9 mouse cellular contexts compared by ENCODE assay signal in the genomic region with DNA sequence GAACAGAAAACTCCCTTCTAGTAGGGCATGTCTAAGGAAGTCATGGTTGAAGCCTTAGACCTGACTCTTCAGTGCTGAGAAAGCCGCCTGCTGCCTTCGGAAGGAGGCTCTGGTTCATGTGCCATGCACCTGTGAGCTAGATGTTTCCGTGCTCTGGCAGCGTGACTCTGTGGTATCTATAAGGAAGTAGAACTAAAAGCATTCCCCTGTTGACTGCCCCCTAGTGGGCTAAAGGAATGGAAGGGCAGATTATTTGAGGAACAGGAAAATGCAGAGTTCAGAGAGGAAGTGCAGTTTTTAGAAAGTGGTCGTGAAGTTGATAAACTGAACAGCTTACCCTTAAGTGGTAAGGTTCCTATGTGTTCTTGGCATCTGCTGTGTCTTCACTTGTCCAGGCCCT. TPM values are rescaled to one million over a fixed set of nuclear protein-coding genes. Genes with fewer than 3 reads are reported as not detected.
DNase-seq lines count a peak whose midpoint lies in the region; ATAC-seq and TF ChIP-seq lines count a peak whose summit lies in the region.
"Had no signal": no experiment of that assay in that cellular context is flagged by ENCODE, and none has a peak within 500 bp of the region (broad histone marks: within the 10 kb centered on the region; RNA-seq: fewer than 3 reads in every experiment).

No protein-coding gene starts in this region.

- H3K9ac ChIP-seq in kidney, postnatal 0 days (ENCODE audit: low read depth, low read length), result no peak overlapping the region
- H3K9ac ChIP-seq: neural tube, embryonic 13.5 days had no signal

- peaks cover 13% of the 10 kb centered on the region; the same call in 1 of the 2 replicates for H3K36me3 ChIP-seq in kidney, postnatal 0 days (ENCODE audit: insufficient read depth, low read length)

- H3K4me1 ChIP-seq in kidney, postnatal 0 days (replicated peaks; ENCODE audit: insufficient read depth, low read length), result no peaks in the 10 kb centered on the region
- H3K4me1 ChIP-seq: neural tube, embryonic 13.5 days had no signal

- no peaks in the 10 kb centered on the region for H3K9me3 ChIP-seq in kidney, postnatal 0 days (replicated peaks; ENCODE audit: low read length)
- H3K9me3 ChIP-seq: neural tube, embryonic 13.5 days had no signal

- H3K4me3 ChIP-seq in kidney, postnatal 0 days (replicated peaks; ENCODE audit: low read depth, low read length), result no peak overlapping the region
- H3K4me3 ChIP-seq: neural tube, embryonic 13.5 days had no signal

- peak; percentile 75 for DNase-seq in layer of hippocampus, adult 11-12 months (ENCODE audit: low spot score)
- no peak for DNase-seq in layer of hippocampus, postnatal 36 days
- DNase-seq in MEL-GATA-1-ER (ENCODE audit: extremely low read depth, low read depth), result peak; percentile 75
- DNase-seq in cerebellum, postnatal 10 days, result peak; percentile 54 to 66
- DNase-seq in kidney, postnatal 0 days (ENCODE audit: low spot score), result peak; percentile 54
- DNase-seq in thymus, postnatal 10 days (ENCODE audit: low spot score in 2 of 2), result peak; percentile 78 to 86

- TF ChIP-seq CTCF in kidney, postnatal 0 days (IDR thresholded peaks at IDR 0.05; ENCODE audit: low read depth), result peak; percentile 72

- H3K27me3 ChIP-seq in kidney, postnatal 0 days (ENCODE audit: insufficient read depth, low read length), result no peaks in the 10 kb centered on the region
- H3K27me3 ChIP-seq: neural tube, embryonic 13.5 days had no signal

- no peak overlapping the region for H3K27ac ChIP-seq in kidney, postnatal 0 days
- H3K27ac ChIP-seq: neural tube, embryonic 13.5 days had no signal

- no peak for ATAC-seq in kidney, postnatal 0 days (replicated peaks; ENCODE audit: low FRiP score, low read depth)
- ATAC-seq in megakaryocyte, adult 5-6 weeks (ENCODE audit: poor library complexity, severe bottlenecking), result peak; percentile 96

- WGBS in kidney, postnatal 0 days, result 79% methylated on average over 5 of the region's 5 CpGs

- H3K4me2 ChIP-seq in kidney, postnatal 0 days (ENCODE audit: low read length), result no peak overlapping the region
- H3K4me2 ChIP-seq: neural tube, embryonic 13.5 days had no signal

RNA-seq across cellular contexts. Expression of gene Nr1i2, which starts 54.9 kb away (rescaled TPM):
- total RNA-seq in layer of hippocampus, postnatal 36 days (2021), result not detected
- 0.26 and 0.45 TPM in 2 replicates for polyA plus RNA-seq in kidney, postnatal 0 days (2015; fragmentation: Nextera tagmentation; extraction: Ambion mirVana)
- total RNA-seq in megakaryocyte, adult 5-6 weeks (2015), result not detected in 2 replicates
- not detected in 2 replicates for total RNA-seq in megakaryocyte, adult 5-6 weeks (2017)
- polyA plus RNA-seq: heart, embryonic 14.5 days had no signal

Comparison
In these comparisons a context has a peak if more than half of its experiments do, and no peak if none do; other contexts are left out.
1. DNase-seq: peak in layer of hippocampus, adult 11-12 months (single experiment), MEL-GATA-1-ER (single experiment), cerebellum, postnatal 10 days (2 of 2), kidney, postnatal 0 days (single experiment) and thymus, postnatal 10 days (2 of 2); none in layer of hippocampus, postnatal 36 days (0 of 2).